Mouse (Mus musculus): ENCODE data around the gene Gan. TPM values are rescaled to one million over a fixed set of nuclear protein-coding genes. Genes with fewer than 3 reads are reported as not detected.

Gan gene
- polyA plus RNA-seq, 1 experiment = 10.5 TPM

- no peak for TF ChIP-seq CTCF (IDR thresholded peaks at IDR 0.05; ENCODE audit: borderline replicate concordance, extremely low read depth, insufficient read depth, insufficient read length)
- TF ChIP-seq POLR2A (IDR thresholded peaks at IDR 0.05; ENCODE audit: borderline replicate concordance, extremely low read depth, insufficient read depth, insufficient read length, poor library complexity, severe bottlenecking) = no peak
These were observed 43.5 kb downstream of the Gan start for GRCm38 (mm10) chr8:117201221-117202017.

GRCm38 (mm10) chr8:117203085-117203484 lies 45.1 kb downstream of the Gan start:
- TF ChIP-seq CTCF (IDR thresholded peaks at IDR 0.05; ENCODE audit: borderline replicate concordance, extremely low read depth, insufficient read depth, insufficient read length) = no peak
- no peak for TF ChIP-seq POLR2A (IDR thresholded peaks at IDR 0.05; ENCODE audit: borderline replicate concordance, extremely low read depth, insufficient read depth, insufficient read length, poor library complexity, severe bottlenecking)
- no peak for DNase-seq (ENCODE audit: low read depth)

More at GRCm38 (mm10) chr8:117201221-117202017, 43.5 kb downstream of the Gan start:
- no peak for DNase-seq (ENCODE audit: low read depth)

- no peak for DNase-seq (ENCODE audit: low read depth)
- TF ChIP-seq CTCF (IDR thresholded peaks at IDR 0.05; ENCODE audit: borderline replicate concordance, extremely low read depth, insufficient read depth, insufficient read length) (no peak), POLR2A (IDR thresholded peaks at IDR 0.05; ENCODE audit: borderline replicate concordance, extremely low read depth, insufficient read depth, insufficient read length, poor library complexity, severe bottlenecking) (no peak)
These were observed 47.9 kb downstream of the Gan start for GRCm38 (mm10) chr8:117205884-117206283.

DNA sequence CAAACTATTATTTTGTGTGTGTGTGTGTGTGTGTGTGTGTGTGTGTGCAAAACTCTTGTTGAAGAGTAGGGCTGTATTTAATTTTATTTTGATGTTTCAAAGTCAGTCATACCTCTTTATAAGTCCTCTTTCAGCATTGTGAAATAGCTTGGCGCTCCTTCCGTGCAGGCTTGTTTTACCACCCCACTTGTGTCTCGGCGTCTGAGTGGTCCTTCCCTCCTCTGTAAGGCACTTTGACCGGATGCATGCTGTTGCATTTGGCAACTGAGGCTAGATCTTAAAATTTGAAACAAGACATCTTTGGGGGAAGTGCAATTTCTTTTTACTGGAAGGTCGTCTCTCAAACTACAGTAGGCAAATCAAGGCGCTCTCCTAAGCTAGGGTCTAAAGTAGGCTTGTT lies 48.7 kb downstream of the Gan start:
- DNase-seq (ENCODE audit: low read depth) = no peak
- TF ChIP-seq POLR2A (IDR thresholded peaks at IDR 0.05; ENCODE audit: borderline replicate concordance, extremely low read depth, insufficient read depth, insufficient read length, poor library complexity, severe bottlenecking) (no peak), CTCF (IDR thresholded peaks at IDR 0.05; ENCODE audit: borderline replicate concordance, extremely low read depth, insufficient read depth, insufficient read length) (no peak)

DNA sequence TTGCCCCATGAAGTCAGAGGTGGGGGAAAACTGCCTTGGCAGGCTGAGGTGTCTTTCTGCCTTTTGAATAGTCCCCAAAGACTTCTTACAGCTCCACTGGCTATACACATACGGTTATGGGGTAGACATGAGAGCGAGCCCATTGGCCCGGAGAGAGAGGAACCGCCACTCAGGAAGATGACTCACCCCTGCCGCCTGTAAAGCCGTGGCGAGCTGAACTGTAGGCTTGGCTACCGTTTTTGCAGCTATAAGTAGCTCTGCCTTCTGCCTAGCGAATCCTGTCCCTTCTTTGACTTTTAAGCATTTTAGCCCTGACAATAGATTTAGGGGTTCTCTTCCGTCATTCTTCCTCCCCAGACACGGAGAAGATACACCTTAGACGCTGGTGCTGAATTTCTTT lies 51.2 kb downstream of the Gan start:
- no peak for DNase-seq (ENCODE audit: low read depth)
- TF ChIP-seq CTCF (IDR thresholded peaks at IDR 0.05; ENCODE audit: borderline replicate concordance, extremely low read depth, insufficient read depth, insufficient read length) (no peak), POLR2A (IDR thresholded peaks at IDR 0.05; ENCODE audit: borderline replicate concordance, extremely low read depth, insufficient read depth, insufficient read length, poor library complexity, severe bottlenecking) (no peak)

GRCm38 (mm10) chr8:117212100-117212499 lies 54.2 kb downstream of the Gan start:
- no peak for TF ChIP-seq CTCF (IDR thresholded peaks at IDR 0.05; ENCODE audit: borderline replicate concordance, extremely low read depth, insufficient read depth, insufficient read length)
- TF ChIP-seq POLR2A (IDR thresholded peaks at IDR 0.05; ENCODE audit: borderline replicate concordance, extremely low read depth, insufficient read depth, insufficient read length, poor library complexity, severe bottlenecking) = no peak
- DNase-seq (ENCODE audit: low read depth) = peak; percentile 20

DNA sequence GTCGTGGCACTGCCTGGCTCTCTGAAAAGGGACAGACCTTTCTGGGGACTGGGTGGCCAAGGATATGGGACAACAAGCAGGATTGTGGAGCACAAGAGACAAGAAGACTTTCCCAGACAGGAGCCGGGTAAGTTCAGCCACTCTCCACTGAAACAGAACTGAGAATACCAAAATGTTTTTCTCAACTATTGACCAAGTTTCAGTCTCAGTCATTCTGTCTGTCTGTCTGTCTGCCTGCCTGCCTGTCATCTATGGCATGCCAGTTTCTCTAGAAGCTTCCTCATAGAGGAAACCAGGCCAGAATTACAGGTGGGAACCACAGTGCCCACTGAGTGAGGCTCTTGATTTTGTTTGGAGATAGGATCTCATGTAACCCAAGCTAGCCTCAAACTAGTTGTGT lies 59.8 kb downstream of the Gan start:
- no peak for DNase-seq (ENCODE audit: low read depth)
- no peak for TF ChIP-seq POLR2A (IDR thresholded peaks at IDR 0.05; ENCODE audit: borderline replicate concordance, extremely low read depth, insufficient read depth, insufficient read length, poor library complexity, severe bottlenecking)
- no peak for TF ChIP-seq CTCF (IDR thresholded peaks at IDR 0.05; ENCODE audit: borderline replicate concordance, extremely low read depth, insufficient read depth, insufficient read length)

- no peak for TF ChIP-seq CTCF (IDR thresholded peaks at IDR 0.05; ENCODE audit: borderline replicate concordance, extremely low read depth, insufficient read depth, insufficient read length)
- no peak for TF ChIP-seq POLR2A (IDR thresholded peaks at IDR 0.05; ENCODE audit: borderline replicate concordance, extremely low read depth, insufficient read depth, insufficient read length, poor library complexity, severe bottlenecking)
- no peak for DNase-seq (ENCODE audit: low read depth)
These were observed 64.5 kb downstream of the Gan start for GRCm38 (mm10) chr8:117222396-117222795.

- TF ChIP-seq CTCF (IDR thresholded peaks at IDR 0.05; ENCODE audit: borderline replicate concordance, extremely low read depth, insufficient read depth, insufficient read length) (peak; percentile 94), POLR2A (IDR thresholded peaks at IDR 0.05; ENCODE audit: borderline replicate concordance, extremely low read depth, insufficient read depth, insufficient read length, poor library complexity, severe bottlenecking) (no peak)
- DNase-seq (ENCODE audit: low read depth) = peak; percentile 88
These were observed 66.7 kb downstream of the Gan start for GRCm38 (mm10) chr8:117224630-117225029.

DNA sequence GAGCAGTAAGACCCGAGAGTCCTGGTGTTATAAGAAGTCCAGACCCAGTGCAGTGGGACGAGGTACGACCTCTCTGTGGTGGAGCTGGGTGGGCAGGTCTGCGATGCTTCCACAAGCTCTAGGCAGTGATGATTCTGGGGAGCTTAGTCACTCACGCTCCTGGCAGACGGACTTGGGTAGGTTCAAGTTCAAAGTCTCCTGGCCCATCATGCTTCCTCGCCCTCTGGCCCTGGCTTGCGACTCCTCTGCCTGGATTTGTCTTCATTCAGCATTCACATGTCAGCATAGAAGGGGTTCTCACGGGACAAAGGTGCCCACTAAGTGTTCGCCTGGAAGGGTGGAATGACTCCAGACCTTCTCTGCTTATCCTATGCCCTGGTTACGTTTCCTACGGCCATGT lies 68.4 kb downstream of the Gan start:
- TF ChIP-seq POLR2A (IDR thresholded peaks at IDR 0.05; ENCODE audit: borderline replicate concordance, extremely low read depth, insufficient read depth, insufficient read length, poor library complexity, severe bottlenecking) (no peak), CTCF (IDR thresholded peaks at IDR 0.05; ENCODE audit: borderline replicate concordance, extremely low read depth, insufficient read depth, insufficient read length) (no peak)
- DNase-seq (ENCODE audit: low read depth) = no peak

GRCm38 (mm10) chr8:117227339-117227738 lies 69.4 kb downstream of the Gan start:
- no peak for DNase-seq (ENCODE audit: low read depth)

GRCm38 (mm10) chr8:117233199-117233598 lies 75.3 kb downstream of the Gan start:
- DNase-seq (ENCODE audit: low read depth) = no peak
- TF ChIP-seq POLR2A (IDR thresholded peaks at IDR 0.05; ENCODE audit: borderline replicate concordance, extremely low read depth, insufficient read depth, insufficient read length, poor library complexity, severe bottlenecking) (no peak), CTCF (IDR thresholded peaks at IDR 0.05; ENCODE audit: borderline replicate concordance, extremely low read depth, insufficient read depth, insufficient read length) (no peak)

More at GRCm38 (mm10) chr8:117227339-117227738, 69.4 kb downstream of the Gan start:
- TF ChIP-seq CTCF (IDR thresholded peaks at IDR 0.05; ENCODE audit: borderline replicate concordance, extremely low read depth, insufficient read depth, insufficient read length) (no peak), POLR2A (IDR thresholded peaks at IDR 0.05; ENCODE audit: borderline replicate concordance, extremely low read depth, insufficient read depth, insufficient read length, poor library complexity, severe bottlenecking) (no peak)

Data from brain, embryonic 14.5 days (tissue).